Mouse (Mus musculus): ENCODE results near the gene Gria4. TPM values are rescaled to one million over a fixed set of nuclear protein-coding genes. Genes with fewer than 3 reads are reported as not detected.
"Not testable (repeated sequence)": the region's sequence is repeated elsewhere in the genome, so short reads cannot be mapped to it uniquely, and the experiment has no call there.

The Gria4 gene
- not detected in 2 replicates for total RNA-seq (2017)

DNA sequence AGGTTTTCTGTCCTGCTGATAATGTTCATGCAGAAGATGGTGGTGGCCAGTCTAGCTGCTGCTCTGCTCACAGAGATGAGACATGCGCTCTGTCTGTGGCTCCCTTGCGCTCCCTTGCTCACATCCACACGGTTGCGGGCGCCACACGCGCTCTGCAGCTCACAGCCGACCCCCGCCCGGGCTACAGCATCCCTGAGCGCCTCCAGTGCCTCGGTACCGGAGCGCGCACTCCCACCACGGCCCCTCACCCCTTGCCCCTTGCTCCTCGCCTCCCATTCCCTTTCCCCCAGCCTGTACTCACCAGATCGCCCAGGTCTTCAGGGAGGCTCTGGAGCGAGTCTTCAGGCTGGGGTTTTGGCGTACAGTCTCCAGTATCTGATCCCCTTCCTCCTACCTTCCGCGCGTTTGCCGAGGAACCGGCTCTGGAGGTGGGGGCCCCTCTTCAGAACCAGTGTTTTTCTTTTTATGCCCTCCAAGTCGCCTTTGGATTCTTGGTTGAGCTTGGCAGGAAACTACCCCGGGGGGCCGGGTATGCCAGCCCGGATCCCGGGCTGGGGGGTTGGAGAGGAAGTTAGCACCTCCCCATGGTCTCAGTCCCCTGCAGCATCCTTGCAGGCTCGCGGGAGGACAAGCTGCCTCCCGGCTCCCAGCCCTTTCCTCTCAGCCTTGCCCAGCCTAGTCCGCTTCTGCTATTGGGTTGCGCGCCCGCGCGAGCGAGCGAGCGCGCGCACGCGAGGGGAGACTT is at the start of gene Gria4:
Gria4 (minus strand) TSS at position 691 of the 745 bp plus-strand sequence.
- ATAC-seq (replicated peaks in 1 of 2; ENCODE audit: insufficient read depth in 1 of 2, low FRiP score in 2 of 2, low TSS enrichment in 1 of 2, low read depth in 1 of 2, poor library complexity in 2 of 2, severe bottlenecking in 2 of 2), result no peak

DNA sequence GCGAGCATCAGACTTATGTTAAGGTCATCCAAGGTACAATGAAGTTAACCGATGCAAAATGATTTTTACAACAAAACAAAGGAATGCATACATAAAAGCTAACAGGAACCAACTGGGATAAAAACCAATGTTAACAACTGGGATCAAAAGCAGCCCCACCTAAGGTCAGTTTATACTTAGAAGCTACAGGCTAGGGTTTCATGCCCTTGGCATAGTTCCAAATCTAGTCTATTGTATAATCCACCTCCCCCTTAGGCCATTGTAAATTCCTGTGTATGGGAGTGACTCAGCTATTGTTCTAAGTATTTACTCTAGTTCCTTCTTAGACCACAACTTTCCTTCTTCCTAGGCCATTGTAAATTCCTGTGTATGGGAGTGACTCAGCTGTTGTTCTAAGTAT is 14.9 kb upstream of the Gria4 start:
- not testable (repeated sequence) for ATAC-seq (replicated peaks in 1 of 2; ENCODE audit: insufficient read depth in 1 of 2, low FRiP score in 2 of 2, low TSS enrichment in 1 of 2, low read depth in 1 of 2, poor library complexity in 2 of 2, severe bottlenecking in 2 of 2)

DNA sequence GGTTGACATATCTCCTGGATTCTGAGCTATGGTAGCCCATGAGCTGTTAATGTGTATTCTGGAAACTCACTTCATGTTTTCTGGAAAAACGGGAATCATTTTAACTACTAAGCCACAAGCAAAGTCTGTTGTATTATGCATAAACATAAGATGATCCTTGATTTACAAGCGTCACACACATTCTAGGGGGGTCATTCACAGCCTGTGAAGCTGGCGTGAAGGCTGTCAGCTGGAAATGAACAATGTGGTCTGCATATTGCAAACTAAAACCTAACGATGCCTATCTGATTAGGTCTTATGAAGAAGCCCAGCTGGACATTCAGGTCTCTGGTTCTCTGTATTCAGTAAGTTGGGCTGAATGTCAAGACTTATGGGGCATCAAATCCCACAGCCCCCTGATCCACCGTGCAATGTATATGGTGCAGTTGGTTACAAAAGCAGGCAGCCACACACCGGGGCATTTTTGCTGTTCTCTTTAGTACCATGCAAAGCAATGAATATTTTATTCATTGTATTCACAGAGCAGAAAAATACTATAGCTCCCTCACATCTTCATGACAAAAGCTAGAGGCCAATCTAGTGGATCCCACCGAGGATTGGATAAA is 7.2 kb upstream of the Gria4 start:
- ATAC-seq (replicated peaks in 1 of 2; ENCODE audit: insufficient read depth in 1 of 2, low FRiP score in 2 of 2, low TSS enrichment in 1 of 2, low read depth in 1 of 2, poor library complexity in 2 of 2, severe bottlenecking in 2 of 2), result no peak

DNA sequence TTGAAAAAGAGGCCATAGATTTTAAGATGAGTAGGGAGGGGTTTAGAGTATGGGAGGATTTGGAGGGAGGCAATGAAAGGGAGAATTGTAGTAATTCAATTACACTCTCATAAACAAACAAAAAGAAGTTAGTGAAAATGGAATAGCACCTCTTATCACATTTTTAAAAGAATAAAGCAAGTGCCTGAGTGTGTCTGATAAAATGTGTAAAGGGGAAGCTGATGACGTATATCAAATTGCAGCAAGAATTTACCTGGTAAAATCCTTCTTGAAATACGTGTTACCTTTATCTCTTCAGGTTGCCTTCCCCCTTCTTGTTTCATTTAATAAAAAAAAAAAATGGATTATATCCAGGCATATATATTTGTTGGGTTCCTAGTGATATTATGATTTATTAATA is 1.4 kb upstream of the Gria4 start:
- ATAC-seq (replicated peaks in 1 of 2; ENCODE audit: insufficient read depth in 1 of 2, low FRiP score in 2 of 2, low TSS enrichment in 1 of 2, low read depth in 1 of 2, poor library complexity in 2 of 2, severe bottlenecking in 2 of 2), result no peak

DNA sequence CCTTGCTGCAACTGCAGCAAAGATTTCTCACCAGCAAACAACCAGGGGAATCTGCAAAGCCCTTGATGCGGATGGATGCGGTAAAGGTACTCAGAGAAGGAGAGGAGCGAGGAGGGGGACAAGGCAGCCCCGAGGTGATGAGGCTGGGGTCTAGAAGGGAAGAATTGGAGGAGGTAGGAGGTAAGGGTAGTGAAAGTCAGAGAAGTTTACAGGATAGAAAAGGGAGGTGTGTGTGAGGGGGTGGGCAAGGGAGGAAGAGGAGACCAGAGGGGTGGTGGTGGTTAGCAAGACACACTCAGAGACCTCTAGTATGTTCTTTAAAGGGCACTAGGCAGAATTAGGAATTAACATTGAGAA is 233 bp upstream of the Gria4 start:
- ATAC-seq (replicated peaks in 1 of 2; ENCODE audit: insufficient read depth in 1 of 2, low FRiP score in 2 of 2, low TSS enrichment in 1 of 2, low read depth in 1 of 2, poor library complexity in 2 of 2, severe bottlenecking in 2 of 2), result no peak

DNA sequence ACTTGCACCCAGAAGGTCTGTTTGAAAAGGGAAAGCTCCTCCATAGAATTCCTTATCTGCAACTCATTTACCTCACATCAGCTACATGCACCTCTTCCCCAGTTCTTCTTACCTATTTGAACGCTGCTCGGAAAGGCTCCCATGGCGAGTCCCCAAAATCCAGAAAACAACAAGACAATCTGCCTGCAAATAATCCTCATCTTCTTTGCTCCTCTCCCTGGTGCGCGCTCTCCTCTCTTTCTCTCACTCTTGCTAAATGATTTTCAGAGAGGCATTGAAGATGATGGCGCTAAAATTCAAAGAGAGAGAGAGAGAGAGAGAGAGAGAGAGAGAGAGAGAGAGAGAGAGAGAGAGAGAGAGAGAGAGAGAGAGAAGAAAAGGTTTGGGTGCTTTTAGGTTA is 959 bp downstream of the Gria4 start:
- no peak for ATAC-seq (replicated peaks in 1 of 2; ENCODE audit: insufficient read depth in 1 of 2, low FRiP score in 2 of 2, low TSS enrichment in 1 of 2, low read depth in 1 of 2, poor library complexity in 2 of 2, severe bottlenecking in 2 of 2)

DNA sequence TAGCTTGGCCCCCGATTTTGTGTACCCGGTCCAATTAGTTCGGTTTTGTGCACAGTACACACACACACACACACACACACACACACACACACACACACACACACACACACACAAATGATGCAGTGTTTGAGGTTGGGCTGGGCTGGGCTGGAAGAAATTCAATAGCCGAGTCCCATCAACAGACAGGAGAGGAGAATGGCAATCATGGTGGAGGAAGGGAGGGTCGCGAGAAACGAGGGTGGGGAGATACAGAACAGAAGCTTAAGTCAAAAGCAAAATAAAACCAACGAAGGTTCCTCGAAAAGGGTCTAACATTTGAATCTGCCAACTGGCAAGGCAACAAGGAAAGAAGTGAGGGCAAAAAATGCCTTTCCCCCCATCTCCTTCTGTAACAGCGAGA is 1.6 kb downstream of the Gria4 start:
- no peak for ATAC-seq (replicated peaks in 1 of 2; ENCODE audit: insufficient read depth in 1 of 2, low FRiP score in 2 of 2, low TSS enrichment in 1 of 2, low read depth in 1 of 2, poor library complexity in 2 of 2, severe bottlenecking in 2 of 2)

DNA sequence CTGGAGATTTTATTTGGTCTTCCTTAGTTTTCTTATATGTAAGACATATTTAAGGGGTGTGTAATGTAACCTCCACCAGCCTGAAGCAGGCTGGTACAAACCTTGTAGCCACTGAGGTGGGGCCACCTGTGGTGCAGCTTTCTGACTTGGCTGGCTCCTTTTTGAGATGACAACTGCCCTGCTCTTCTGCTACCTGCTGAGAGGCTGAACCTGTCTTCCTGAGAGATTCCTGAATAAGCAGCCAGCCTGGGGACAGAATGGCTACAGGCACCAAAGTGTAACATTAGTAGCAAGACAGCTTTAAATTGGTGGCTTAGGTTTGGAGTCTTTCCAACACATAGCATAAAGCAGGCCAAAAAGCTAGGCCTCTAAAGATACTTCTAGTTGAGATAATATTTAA is 46.6 kb downstream of the Gria4 start:
- ATAC-seq (replicated peaks in 1 of 2; ENCODE audit: insufficient read depth in 1 of 2, low FRiP score in 2 of 2, low TSS enrichment in 1 of 2, low read depth in 1 of 2, poor library complexity in 2 of 2, severe bottlenecking in 2 of 2), result not testable (repeated sequence)

DNA sequence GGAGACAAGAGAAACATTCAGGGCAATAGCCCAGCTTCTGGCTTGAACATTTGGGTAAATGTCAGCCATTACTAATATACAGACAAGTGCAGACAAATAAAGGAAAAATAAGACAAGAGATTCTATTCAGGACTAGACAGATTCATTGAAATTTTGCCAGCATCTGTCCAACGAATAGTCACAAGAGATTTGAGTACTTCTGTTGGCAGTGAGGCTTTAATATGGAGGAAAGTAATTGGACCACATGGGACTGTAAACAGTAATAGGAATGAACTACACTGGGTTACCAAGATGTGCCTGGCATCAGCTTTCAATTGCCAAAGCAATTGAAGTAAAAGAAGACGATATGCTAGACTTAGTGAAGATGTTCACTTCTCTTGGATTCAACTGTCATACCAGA is 81.9 kb downstream of the Gria4 start:
- no peak for ATAC-seq (replicated peaks in 1 of 2; ENCODE audit: insufficient read depth in 1 of 2, low FRiP score in 2 of 2, low TSS enrichment in 1 of 2, low read depth in 1 of 2, poor library complexity in 2 of 2, severe bottlenecking in 2 of 2)

DNA sequence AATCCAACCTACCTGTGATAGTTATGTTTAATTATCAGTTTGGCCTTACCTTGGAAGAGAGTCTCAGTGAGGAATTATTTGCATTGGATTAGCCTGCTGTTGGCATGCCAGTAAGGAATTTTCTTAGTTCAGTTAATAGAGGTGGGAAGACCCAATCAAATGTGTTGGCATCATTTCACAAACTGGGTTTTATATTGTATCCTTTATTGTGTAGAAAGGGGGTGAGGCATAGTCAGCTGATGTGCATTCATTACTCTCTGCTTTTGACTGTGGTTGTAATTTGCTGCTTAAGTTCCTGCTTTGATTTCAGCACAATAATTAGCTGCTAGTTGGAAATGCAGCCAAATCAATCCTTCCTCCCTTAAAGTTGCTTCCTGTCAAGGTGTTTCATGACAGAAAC is 83.7 kb downstream of the Gria4 start:
- ATAC-seq (replicated peaks in 1 of 2; ENCODE audit: insufficient read depth in 1 of 2, low FRiP score in 2 of 2, low TSS enrichment in 1 of 2, low read depth in 1 of 2, poor library complexity in 2 of 2, severe bottlenecking in 2 of 2), result no peak

DNA sequence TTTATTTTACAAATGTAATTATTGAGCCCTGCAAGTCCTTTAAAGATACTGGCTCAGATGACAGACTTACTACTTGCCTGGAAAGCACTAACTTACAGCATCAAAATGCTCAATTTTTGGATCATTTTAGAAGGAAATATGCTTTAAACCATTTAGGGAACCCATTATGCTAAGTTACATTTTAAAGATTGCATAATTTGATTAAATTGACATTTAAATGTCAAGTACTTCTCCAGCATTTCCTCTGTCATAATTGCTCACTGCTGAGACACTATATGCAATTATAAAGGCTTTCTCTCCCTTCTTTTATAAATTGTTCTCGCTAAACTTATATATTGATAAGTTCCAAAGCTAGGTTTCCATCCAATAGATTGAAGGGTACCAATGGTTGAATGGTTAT is 108.9 kb downstream of the Gria4 start:
- ATAC-seq (replicated peaks in 1 of 2; ENCODE audit: insufficient read depth in 1 of 2, low FRiP score in 2 of 2, low TSS enrichment in 1 of 2, low read depth in 1 of 2, poor library complexity in 2 of 2, severe bottlenecking in 2 of 2), result no peak

DNA sequence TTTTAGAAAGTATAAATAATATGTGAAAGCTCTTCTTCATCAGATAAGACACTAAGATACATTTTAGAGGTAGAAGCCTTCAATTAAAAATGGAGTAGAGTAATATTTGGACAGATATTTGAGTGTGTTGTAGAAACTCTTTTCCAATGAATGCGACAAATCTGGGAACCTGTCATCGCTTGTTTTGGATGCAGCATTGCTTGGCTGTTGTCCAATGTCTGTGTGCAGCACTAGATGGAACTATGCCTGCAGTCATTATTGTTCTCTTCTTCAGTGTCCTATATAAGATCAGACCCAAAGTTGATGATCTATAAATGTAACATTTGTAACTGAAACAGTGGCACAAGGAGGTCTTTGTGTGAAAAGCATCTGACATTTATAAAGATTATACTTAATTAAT is 115.8 kb downstream of the Gria4 start:
- ATAC-seq (replicated peaks in 1 of 2; ENCODE audit: insufficient read depth in 1 of 2, low FRiP score in 2 of 2, low TSS enrichment in 1 of 2, low read depth in 1 of 2, poor library complexity in 2 of 2, severe bottlenecking in 2 of 2), result no peak

DNA sequence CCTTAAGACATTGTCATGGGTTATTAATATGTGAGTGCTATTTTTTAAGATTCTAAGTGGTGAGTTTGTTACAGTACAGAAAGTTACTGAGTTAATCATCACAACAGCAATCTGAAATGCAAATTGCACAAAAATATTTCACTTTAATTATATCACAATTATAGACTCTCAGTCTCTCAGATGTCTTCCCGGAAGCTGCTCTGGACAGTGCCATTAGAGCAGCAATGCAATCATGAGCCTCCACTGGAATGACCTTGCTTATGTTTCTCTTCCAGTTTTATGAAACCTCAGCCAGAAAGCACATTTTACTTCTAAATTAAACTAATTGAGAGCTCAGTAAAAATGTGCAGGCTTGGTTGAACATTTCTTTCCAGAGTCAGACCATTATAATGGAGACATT is 116.9 kb downstream of the Gria4 start:
- no peak for ATAC-seq (replicated peaks in 1 of 2; ENCODE audit: insufficient read depth in 1 of 2, low FRiP score in 2 of 2, low TSS enrichment in 1 of 2, low read depth in 1 of 2, poor library complexity in 2 of 2, severe bottlenecking in 2 of 2)

DNA sequence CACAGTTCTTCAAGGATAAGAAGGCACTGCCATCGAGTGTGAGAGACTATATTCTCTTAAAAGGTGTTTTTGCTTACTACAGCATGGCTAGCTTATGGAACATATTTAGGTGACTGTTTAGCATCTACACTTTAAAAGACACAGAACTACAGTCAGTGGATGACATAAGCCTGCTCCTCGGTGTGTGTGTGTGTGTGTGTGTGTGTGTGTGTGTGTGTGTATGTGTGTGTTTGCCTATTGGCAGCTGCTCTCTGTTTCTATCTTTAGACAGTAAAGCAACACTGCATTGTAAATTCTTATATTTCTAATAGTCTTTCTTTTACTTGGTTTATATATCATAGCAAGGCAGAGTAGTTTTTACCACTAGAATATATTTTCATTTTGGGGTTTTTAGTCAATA is 130.3 kb downstream of the Gria4 start:
- ATAC-seq (replicated peaks in 1 of 2; ENCODE audit: insufficient read depth in 1 of 2, low FRiP score in 2 of 2, low TSS enrichment in 1 of 2, low read depth in 1 of 2, poor library complexity in 2 of 2, severe bottlenecking in 2 of 2), result no peak

DNA sequence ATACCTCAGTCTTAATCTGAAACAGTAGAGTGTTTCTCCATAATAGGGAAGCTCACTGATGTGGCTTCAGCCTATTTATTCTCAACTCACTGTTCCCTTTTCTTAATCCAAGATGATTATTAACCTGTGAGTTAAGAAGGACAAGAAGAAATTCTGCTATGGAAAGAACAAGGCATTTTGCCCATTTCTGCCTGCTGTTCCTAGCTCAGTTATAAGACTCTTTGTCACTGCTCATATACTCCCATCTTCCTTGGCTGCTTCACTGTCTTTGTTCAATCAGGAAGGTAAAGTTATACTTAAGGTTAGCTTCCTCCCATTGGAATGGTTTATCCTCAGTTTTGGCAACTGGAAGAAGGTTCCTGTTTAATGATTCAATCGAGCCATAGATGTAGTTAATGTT is 133.6 kb downstream of the Gria4 start:
- ATAC-seq (replicated peaks in 1 of 2; ENCODE audit: insufficient read depth in 1 of 2, low FRiP score in 2 of 2, low TSS enrichment in 1 of 2, low read depth in 1 of 2, poor library complexity in 2 of 2, severe bottlenecking in 2 of 2), result no peak

DNA sequence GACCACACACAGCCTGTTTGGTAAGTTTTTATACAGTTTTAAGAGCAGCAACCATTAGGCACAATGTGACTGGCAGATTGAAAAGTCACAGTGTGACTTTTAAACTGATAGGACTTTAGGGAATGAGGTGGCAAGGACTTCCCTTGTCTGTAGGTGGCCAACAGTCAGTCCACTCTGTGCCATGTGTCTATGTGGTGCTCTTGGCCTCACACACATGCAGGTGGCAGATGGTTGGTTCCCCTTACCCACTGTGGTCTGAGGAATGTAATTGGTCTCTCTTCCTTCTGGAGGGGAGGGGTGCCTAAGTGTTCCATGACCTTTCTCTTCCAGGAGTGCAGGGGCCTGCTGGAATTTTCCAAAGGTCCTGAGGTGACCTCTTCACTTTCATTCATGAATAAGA is 137.1 kb downstream of the Gria4 start:
- ATAC-seq (replicated peaks in 1 of 2; ENCODE audit: insufficient read depth in 1 of 2, low FRiP score in 2 of 2, low TSS enrichment in 1 of 2, low read depth in 1 of 2, poor library complexity in 2 of 2, severe bottlenecking in 2 of 2), result no peak

DNA sequence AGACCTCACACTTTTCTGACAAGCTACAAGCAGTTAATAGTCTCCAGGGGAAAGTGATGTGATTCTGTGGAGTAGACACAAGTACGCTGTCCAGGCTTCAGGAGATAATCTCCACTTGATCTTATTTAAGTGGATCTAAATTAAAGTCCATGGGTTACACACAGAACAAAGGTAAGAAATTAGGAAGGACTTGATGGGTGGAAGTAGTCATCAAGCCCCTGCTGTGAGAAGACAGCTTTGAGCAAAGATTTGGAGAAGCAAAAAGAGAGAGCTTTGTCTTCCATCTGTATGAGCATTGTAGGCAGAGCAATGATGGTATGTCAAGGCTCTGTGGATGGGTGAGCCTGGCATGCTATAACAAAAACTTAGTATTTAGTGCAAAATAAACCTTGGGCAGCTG is 141.7 kb downstream of the Gria4 start:
- ATAC-seq (replicated peaks in 1 of 2; ENCODE audit: insufficient read depth in 1 of 2, low FRiP score in 2 of 2, low TSS enrichment in 1 of 2, low read depth in 1 of 2, poor library complexity in 2 of 2, severe bottlenecking in 2 of 2), result no peak

DNA sequence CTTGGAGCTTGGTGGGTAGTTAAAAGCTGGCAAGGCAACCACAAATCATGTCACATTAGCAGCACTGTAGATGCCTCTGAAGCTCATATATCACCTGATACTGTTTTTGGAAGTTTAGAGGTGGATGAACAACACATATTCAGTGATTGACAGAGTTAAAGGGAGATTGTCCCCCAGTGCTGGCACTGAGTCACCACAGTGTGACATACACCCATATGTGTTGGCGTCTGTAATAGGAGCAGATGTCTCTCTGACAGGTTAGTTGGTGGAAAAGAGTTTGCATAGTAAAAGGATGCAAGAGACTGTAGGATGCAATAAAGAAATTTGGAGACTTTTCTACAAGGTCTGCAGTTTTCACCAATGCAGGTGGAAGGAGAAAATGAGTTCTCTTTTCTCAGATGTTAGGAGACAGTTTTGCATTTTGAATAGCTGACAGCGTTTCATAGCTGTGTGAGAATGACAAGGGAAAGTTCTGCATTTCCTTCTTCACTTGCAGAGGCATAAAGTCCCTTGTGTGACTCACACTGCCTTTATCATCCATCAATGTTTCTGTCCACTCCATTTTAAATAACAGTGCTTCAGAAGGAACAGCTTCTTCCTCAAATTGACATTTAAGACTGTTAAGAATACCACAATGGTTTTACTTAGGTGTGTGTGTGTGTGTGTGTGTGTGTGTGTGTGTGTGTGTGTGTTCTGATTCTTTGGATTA is 156.7 kb downstream of the Gria4 start:
- ATAC-seq (replicated peaks in 1 of 2; ENCODE audit: insufficient read depth in 1 of 2, low FRiP score in 2 of 2, low TSS enrichment in 1 of 2, low read depth in 1 of 2, poor library complexity in 2 of 2, severe bottlenecking in 2 of 2), result no peak

DNA sequence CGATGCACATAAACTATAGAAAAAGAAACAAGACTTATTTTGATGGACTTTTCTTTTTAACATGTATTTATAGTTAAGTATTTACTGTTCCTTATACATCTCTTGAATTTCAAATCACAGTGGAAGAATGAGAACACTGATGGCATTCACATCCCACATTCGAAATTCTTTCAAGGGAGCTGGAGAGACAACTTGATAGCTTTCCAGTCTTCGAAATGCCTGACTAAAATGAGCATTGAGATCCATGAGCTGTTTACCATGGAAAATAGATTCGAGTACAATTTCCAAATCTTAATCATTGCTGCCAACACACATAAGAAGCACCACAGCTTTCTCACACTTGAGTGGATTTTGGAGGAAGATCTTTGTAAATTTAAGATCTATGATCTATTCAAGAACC is 164.1 kb downstream of the Gria4 start:
- ATAC-seq (replicated peaks in 1 of 2; ENCODE audit: insufficient read depth in 1 of 2, low FRiP score in 2 of 2, low TSS enrichment in 1 of 2, low read depth in 1 of 2, poor library complexity in 2 of 2, severe bottlenecking in 2 of 2), result no peak
